Comparison of ENCODE assay signal across 24 mouse cellular contexts in the genomic region with DNA sequence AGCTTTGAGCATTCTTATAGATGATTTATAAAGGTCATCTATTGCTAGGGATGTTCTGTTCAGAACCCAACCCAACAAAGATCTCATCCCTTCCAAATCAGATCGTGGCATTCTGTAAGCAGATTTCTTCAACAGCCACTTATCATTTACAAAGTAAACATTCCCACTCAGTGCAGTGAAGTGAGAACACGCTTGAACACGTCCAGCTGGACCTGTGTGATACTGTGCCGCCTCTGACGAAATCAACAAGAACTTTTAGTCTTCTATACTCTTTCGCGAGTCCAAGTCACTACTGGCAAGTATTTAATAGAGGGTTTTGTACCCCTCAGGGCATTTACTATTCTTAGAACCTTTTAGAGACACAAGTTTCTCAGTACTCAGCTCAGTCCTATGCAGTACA. TPM values are rescaled to one million over a fixed set of nuclear protein-coding genes. Genes with fewer than 3 reads are reported as not detected.
A peak's percentile ranks its signal among the peaks of the same experiment; 100 is the strongest.
DNase-seq lines count a peak whose midpoint lies in the region; ATAC-seq and TF ChIP-seq lines count a peak whose summit lies in the region.
"Had no signal": no experiment of that assay in that cellular context is flagged by ENCODE, and none has a peak within 500 bp of the region (broad histone marks: within the 10 kb centered on the region; RNA-seq: fewer than 3 reads in every experiment).

No protein-coding gene starts in this region.

- no peak overlapping the region for H3K4me3 ChIP-seq in lung, embryonic 15.5 days
- H3K4me3 ChIP-seq in lung, adult 2 months (replicated peaks; ENCODE audit: extremely low read depth, low read depth, low read length), result no peak overlapping the region
- no peak overlapping the region for H3K4me3 ChIP-seq in lung, postnatal 0 days (ENCODE audit: low read depth, low read length)
- H3K4me3 ChIP-seq: embryonic facial prominence, embryonic 12.5 days; forebrain, embryonic 12.5 days; gastrocnemius, adult 2 months; heart, embryonic 13.5 days had no signal

- TF ChIP-seq CTCF in lung, adult 2 months (IDR thresholded peaks at IDR 0.05; ENCODE audit: insufficient read depth, low read length), result no peak
- TF ChIP-seq CTCF in lung, postnatal 0 days (IDR thresholded peaks at IDR 0.05), result no peak

- peaks cover 10% of the 10 kb centered on the region; the same call in 1 of the 2 replicates for H3K4me1 ChIP-seq in lung, embryonic 15.5 days
- no peaks in the 10 kb centered on the region for H3K4me1 ChIP-seq in lung, adult 2 months (ENCODE audit: control insufficient read depth, insufficient read depth, low read length)
- H3K4me1 ChIP-seq in lung, postnatal 0 days (ENCODE audit: insufficient read depth, low read depth, low read length), result no peaks in the 10 kb centered on the region
- H3K4me1 ChIP-seq: embryonic facial prominence, embryonic 12.5 days; forebrain, embryonic 12.5 days; heart, embryonic 13.5 days had no signal

- H3K9me3 ChIP-seq in lung, embryonic 15.5 days, result no peaks in the 10 kb centered on the region
- H3K9me3 ChIP-seq in lung, postnatal 0 days (ENCODE audit: low read length), result no peaks in the 10 kb centered on the region
- H3K9me3 ChIP-seq: embryonic facial prominence, embryonic 12.5 days; forebrain, embryonic 12.5 days; heart, embryonic 13.5 days had no signal

- no peak for DNase-seq in lung, adult 2 months
- DNase-seq in lung, postnatal 0 days (ENCODE audit: low spot score), result peak; percentile 59
- peak; percentile 12 for DNase-seq in lung, postnatal 25 days (ENCODE audit: low spot score)
- DNase-seq in left cerebral cortex, postnatal 14 days (ENCODE audit: low spot score in 2 of 2), result no peak
- no peak for DNase-seq in ovary, postnatal 10 days (ENCODE audit: low spot score)
- DNase-seq: adrenal gland, postnatal 14 days; cerebellum, adult 11-12 months; cerebellum, adult 9-10 months; cerebellum, postnatal 25 days; gastrocnemius, adult 2 months; gastrocnemius, postnatal 25 days; heart, postnatal 36 days had no signal

- 25% methylated on average over 7 of the region's 7 CpGs for WGBS in lung, embryonic 15.5 days
- 39% methylated on average over 7 of the region's 7 CpGs for WGBS in lung, adult 2 months
- WGBS in lung, postnatal 0 days, result 25% methylated on average over 7 of the region's 7 CpGs

- H3K27ac ChIP-seq in lung, embryonic 15.5 days, result no peak overlapping the region
- no peak overlapping the region for H3K27ac ChIP-seq in lung, postnatal 0 days (ENCODE audit: low read length)
- H3K27ac ChIP-seq: embryonic facial prominence, embryonic 12.5 days; forebrain, embryonic 12.5 days; gastrocnemius, adult 2 months; heart, embryonic 13.5 days had no signal

- H3K9ac ChIP-seq in lung, embryonic 15.5 days, result no peak overlapping the region
- no peak overlapping the region for H3K9ac ChIP-seq in lung, postnatal 0 days (replicated peaks; ENCODE audit: low read depth)
- H3K9ac ChIP-seq: embryonic facial prominence, embryonic 12.5 days; forebrain, embryonic 12.5 days; heart, embryonic 13.5 days had no signal

- H3K27me3 ChIP-seq in lung, embryonic 15.5 days, result no peaks in the 10 kb centered on the region
- no peaks in the 10 kb centered on the region for H3K27me3 ChIP-seq in lung, postnatal 0 days (replicated peaks; ENCODE audit: insufficient read depth, low read length)
- H3K27me3 ChIP-seq: CH12.LX; embryonic facial prominence, embryonic 12.5 days; forebrain, embryonic 12.5 days; heart, embryonic 13.5 days had no signal

- H3K4me2 ChIP-seq in lung, embryonic 15.5 days, result no peak overlapping the region
- no peak overlapping the region for H3K4me2 ChIP-seq in lung, postnatal 0 days (replicated peaks; ENCODE audit: low read depth, low read length)
- H3K4me2 ChIP-seq: embryonic facial prominence, embryonic 12.5 days; forebrain, embryonic 12.5 days; heart, embryonic 13.5 days had no signal

- TF ChIP-seq EP300 in lung, postnatal 0 days (IDR thresholded peaks at IDR 0.05), result 0 out of 2 replicates have a peak, but pooled peaks have one; percentile 29

- TF ChIP-seq POLR2A in lung, adult 2 months (IDR thresholded peaks at IDR 0.05; ENCODE audit: borderline replicate concordance, extremely low read depth, low read depth, low read length), result no peak

- ATAC-seq in lung, embryonic 15.5 days (ENCODE audit: borderline replicate concordance, extremely low read depth, low FRiP score, low TSS enrichment), result peak; percentile 67
- ATAC-seq in lung, postnatal 0 days, result peak; percentile 76
- ATAC-seq: activated CD4-positive, CD25-positive, alpha-beta regulatory T cell, adult 4 months; forebrain, embryonic 16.5 days; Patski had no signal

- no peaks in the 10 kb centered on the region for H3K36me3 ChIP-seq in lung, embryonic 15.5 days
- no peaks in the 10 kb centered on the region for H3K36me3 ChIP-seq in lung, postnatal 0 days (ENCODE audit: insufficient read depth, low read length)
- H3K36me3 ChIP-seq: embryonic facial prominence, embryonic 12.5 days; forebrain, embryonic 12.5 days; heart, embryonic 13.5 days had no signal

- intact Hi-C loops in left cerebral cortex, postnatal 14 days (cut with DNase I), result no loop called here

RNA-seq across cellular contexts. Expression of gene Sptssb, which starts 51.3 kb away (rescaled TPM):
- polyA plus RNA-seq in lung, embryonic 15.5 days (2015; fragmentation: Nextera tagmentation; extraction: Ambion mirVana), result 7.9 TPM in 2 replicates
- polyA plus RNA-seq in lung, adult 2 months (2012; rRNA removed), result 1.4 and 40.5 TPM in 2 replicates
- 4.1 and 5.0 TPM in 2 replicates for polyA plus RNA-seq in lung, postnatal 0 days (2015; fragmentation: Nextera tagmentation; extraction: Ambion mirVana)
- 1 to 10 TPM; 3.3 to 4.1 TPM for total RNA-seq in left cerebral cortex, postnatal 14 days (2021)
- total RNA-seq: adrenal gland, adult 18-20 months; adrenal gland, postnatal 14 days; CH12.LX; gastrocnemius, adult 2 months; gastrocnemius, postnatal 25 days; granulocyte monocyte progenitor cell, adult 5-6 weeks; heart, postnatal 36 days had no signal
- polyA plus RNA-seq: activated CD4-positive, CD25-positive, alpha-beta regulatory T cell, adult 4 months; heart, postnatal 0 days; hindbrain, embryonic 11.5 days had no signal

Comparison
In these comparisons a context has a peak if more than half of its experiments do, and no peak if none do; other contexts are left out.
1. DNase-seq: peak in lung, postnatal 0 days (single experiment) and lung, postnatal 25 days (single experiment); none in lung, adult 2 months (single experiment), left cerebral cortex, postnatal 14 days (0 of 2) and ovary, postnatal 10 days (single experiment).